Mouse (Mus musculus) bone marrow macrophage, adult 2 months (primary cell): ENCODE measurements around the gene Klhl5. TPM values are rescaled to one million over a fixed set of nuclear protein-coding genes. Genes with fewer than 3 reads are reported as not detected.
"Not testable (repeated sequence)": the region's sequence is repeated elsewhere in the genome, so short reads cannot be mapped to it uniquely, and the experiment has no call there.

ENCODE experiments used
- H3K27ac ChIP-seq: 2 replicates; pipeline ENCODE4 v1.5.1; 2012; ENCODE audit warnings: low read depth, low read length; ENCODE audit not compliant: insufficient read depth
- H3K4me1 ChIP-seq: 2 replicates; pipeline ENCODE4 v1.6.1; 2012; ENCODE audit warnings: low read length; ENCODE audit not compliant: control insufficient read depth, insufficient read depth
- H3K4me3 ChIP-seq: 2 replicates; pipeline ENCODE4 v1.5.1; 2012; ENCODE audit warnings: mild to moderate bottlenecking, low read length, moderate library complexity; ENCODE audit not compliant: insufficient read depth
- CTCF ChIP-seq: IDR thresholded peaks from 2 replicates; pipeline ENCODE4 v1.5.1; 2012; ENCODE audit warnings: low read depth, mild to moderate bottlenecking, low read length, moderate library complexity
- POLR2A ChIP-seq: IDR thresholded peaks from 2 replicates; pipeline ENCODE4 v1.6.1; 2012; ENCODE audit warnings: mild to moderate bottlenecking, low read depth, low read length, borderline replicate concordance
- polyA plus RNA-seq: library from polyadenylated mRNA; stranded (reverse); fragments of >200 nt; gene quantifications from 2 replicates; pipeline ENCODE4 v1.2.4, GENCODE M21; 2012; ENCODE audit not compliant: missing spikeins, insufficient read depth, insufficient read length

Klhl5 gene
- polyA plus RNA-seq, 1 experiment: 58.8 TPM

GRCm38 (mm10) chr5:65096805-65097204 lies 10.5 kb upstream of the Klhl5 start:
- TF ChIP-seq POLR2A (no peak), CTCF (no peak)

GRCm38 (mm10) chr5:65097457-65097856 lies 9.9 kb upstream of the Klhl5 start:
- Histone ChIP-seq H3K4me3 (no peak overlapping the region), H3K4me1 (peaks cover 15% of the 10 kb centered on the region), H3K27ac (no peak overlapping the region)
- no peak for TF ChIP-seq CTCF
- no peak for TF ChIP-seq POLR2A

More at GRCm38 (mm10) chr5:65096805-65097204, 10.5 kb upstream of the Klhl5 start:
- no peak overlapping the region for H3K4me3 ChIP-seq
- no peak overlapping the region for H3K27ac ChIP-seq
- H3K4me1 ChIP-seq: peaks cover 12% of the 10 kb centered on the region

- TF ChIP-seq CTCF: no peak
- TF ChIP-seq POLR2A: no peak
- Histone ChIP-seq H3K4me1 (peaks cover 22% of the 10 kb centered on the region), H3K4me3 (no peak overlapping the region), H3K27ac (no peak overlapping the region)
Measured at GRCm38 (mm10) chr5:65100002-65100401, 7.3 kb upstream of the Klhl5 start.

GRCm38 (mm10) chr5:65101209-65101608 lies 6.1 kb upstream of the Klhl5 start:
- no peak overlapping the region for H3K4me3 ChIP-seq
- H3K4me1 ChIP-seq: peaks cover 22% of the 10 kb centered on the region
- TF ChIP-seq CTCF (no peak), POLR2A (no peak)
- H3K27ac ChIP-seq: no peak overlapping the region

- no peak for TF ChIP-seq CTCF
- TF ChIP-seq POLR2A: no peak
- H3K27ac ChIP-seq: no peak overlapping the region
- H3K4me3 ChIP-seq: no peak overlapping the region
- H3K4me1 ChIP-seq: peaks cover 22% of the 10 kb centered on the region
Measured at GRCm38 (mm10) chr5:65101621-65102020, 5.7 kb upstream of the Klhl5 start.

GRCm38 (mm10) chr5:65102026-65102640 lies 5.2 kb upstream of the Klhl5 start:
- peak overlapping the region; percentile 73 for H3K27ac ChIP-seq
- TF ChIP-seq CTCF (no peak), POLR2A (no peak)
- no peak overlapping the region for H3K4me3 ChIP-seq
- peaks cover 22% of the 10 kb centered on the region for H3K4me1 ChIP-seq

GRCm38 (mm10) chr5:65102641-65103042 lies 4.7 kb upstream of the Klhl5 start:
- no peak for TF ChIP-seq CTCF
- TF ChIP-seq POLR2A: no peak
- peak overlapping the region; percentile 73 for H3K27ac ChIP-seq
- peaks cover 22% of the 10 kb centered on the region for H3K4me1 ChIP-seq
- peak overlapping the region; percentile 22 for H3K4me3 ChIP-seq

GRCm38 (mm10) chr5:65107773-65108432 lies 564 bp downstream of the Klhl5 start:
- no peak for TF ChIP-seq POLR2A
- no peak for TF ChIP-seq CTCF
- peak overlapping the region; percentile 88 for H3K27ac ChIP-seq
- peak overlapping the region; percentile 79 for H3K4me3 ChIP-seq
- peaks cover 16% of the 10 kb centered on the region for H3K4me1 ChIP-seq

- H3K27ac ChIP-seq, H3K4me3 ChIP-seq: not testable (repeated sequence)
- peaks cover 24% of the 10 kb centered on the region for H3K4me1 ChIP-seq
Measured at GRCm38 (mm10) chr5:65112225-65112624, 4.9 kb downstream of the Klhl5 start.

GRCm38 (mm10) chr5:65113323-65113722 lies 6.0 kb downstream of the Klhl5 start:
- H3K4me1 ChIP-seq: peaks cover 31% of the 10 kb centered on the region
- H3K27ac ChIP-seq: no peak overlapping the region
- H3K4me3 ChIP-seq: no peak overlapping the region
- no peak for TF ChIP-seq POLR2A
- no peak for TF ChIP-seq CTCF

GRCm38 (mm10) chr5:65116789-65117188 lies 9.4 kb downstream of the Klhl5 start:
- TF ChIP-seq POLR2A (no peak), CTCF (no peak)
- Histone ChIP-seq H3K4me1 (peaks cover 39% of the 10 kb centered on the region), H3K27ac (peak overlapping the region; percentile 26), H3K4me3 (no peak overlapping the region)
